Mouse (Mus musculus): ENCODE data around the gene Fyn.

DNA sequence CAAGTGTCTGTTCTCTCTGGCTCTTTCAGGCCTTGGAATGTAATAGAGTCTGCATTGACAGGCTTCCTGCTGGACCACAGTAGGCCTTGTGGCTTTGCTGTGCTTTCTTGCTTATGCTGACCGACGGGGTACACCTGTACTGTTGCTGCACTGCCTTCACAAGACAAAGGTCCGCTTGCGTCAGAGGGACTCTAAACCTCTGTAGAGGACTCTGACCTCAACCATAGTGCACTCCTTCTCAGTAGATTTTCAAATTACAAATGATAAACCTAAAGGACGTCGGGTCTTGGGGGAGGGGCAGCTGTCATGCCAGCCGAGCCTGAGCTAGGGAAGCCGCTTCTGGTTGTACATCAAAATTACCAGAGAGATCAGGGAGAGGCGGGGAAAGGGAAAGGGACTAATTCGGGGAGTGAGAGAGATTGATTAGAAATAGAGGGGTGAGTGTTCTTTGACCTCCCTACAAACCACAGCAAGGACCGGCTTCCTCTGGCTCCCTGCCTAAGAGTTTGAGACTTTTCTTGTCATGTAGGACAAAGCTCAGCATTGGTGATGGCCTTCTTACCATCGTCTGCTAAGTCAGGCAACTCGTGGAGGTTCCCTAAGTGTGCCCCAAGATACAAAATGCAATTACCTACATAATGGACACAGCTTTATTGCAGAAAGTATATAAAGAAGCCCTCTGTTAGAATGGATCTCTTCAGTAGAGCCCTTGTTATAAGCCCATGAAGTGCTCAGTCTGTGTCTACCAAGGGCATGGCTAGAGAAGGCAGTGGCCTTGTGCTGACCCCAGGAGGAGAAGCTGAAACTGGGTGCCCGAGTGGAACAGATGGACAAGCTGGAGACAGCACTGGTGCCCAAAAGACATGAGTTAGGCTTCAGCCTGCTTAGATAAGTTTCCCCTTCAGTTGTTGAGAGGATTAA, 64.3 kb downstream of the Fyn start:
- TF ChIP-seq POLR2A (IDR thresholded peaks at IDR 0.05; ENCODE audit: low read depth, low read length) (no peak), CTCF (IDR thresholded peaks at IDR 0.05; ENCODE audit: borderline replicate concordance, insufficient read depth, low read length) (no peak)

Measured in embryonic fibroblast, embryonic 13.5 days (primary cell).